Mouse (Mus musculus) heart, postnatal 0 days (tissue): Measurements from ENCODE around the gene Tmem132c.

Experiments
- CTCF ChIP-seq: IDR thresholded peaks from 2 replicates; pipeline ENCODE4 v1.5.1; 2016; ENCODE audit warnings: antibody characterized with exemption, control low read depth, low read depth
- EP300 ChIP-seq: IDR thresholded peaks from 2 replicates; pipeline ENCODE4 v1.6.1; 2016; ENCODE audit warnings: antibody characterized with exemption, low read depth

GRCm38 (mm10) chr5:127441963-127442362 is 200.4 kb downstream of the Tmem132c start:
- TF ChIP-seq CTCF = no peak
- TF ChIP-seq EP300 = no peak
